Mouse (Mus musculus) small intestine, adult 2 months (tissue): Measurements from ENCODE around the gene Gm6169. TPM values are rescaled to one million over a fixed set of nuclear protein-coding genes. Genes with fewer than 3 reads are reported as not detected.
A peak's percentile ranks its signal among the peaks of the same experiment; 100 is the strongest.
"Not testable (repeated sequence)": the region's sequence is repeated elsewhere in the genome, so short reads cannot be mapped to it uniquely, and the experiment has no call there.

Source experiments
- H3K27ac ChIP-seq: fragments of 200-500 bp; 2 replicates; pipeline ENCODE4 v1.5.1; 2012; ENCODE audit warnings: low read depth, low read length, control low read depth, inconsistent platforms; ENCODE audit not compliant: insufficient read depth
- H3K27me3 ChIP-seq: fragments of 200-500 bp; 2 replicates; pipeline ENCODE4 v1.6.1; 2012; ENCODE audit warnings: mild to moderate bottlenecking, moderate library complexity, low read length, inconsistent platforms; ENCODE audit not compliant: control insufficient read depth, insufficient read depth
- H3K36me3 ChIP-seq: fragments of 200-500 bp; 2 replicates; pipeline ENCODE4 v1.6.1; 2012; ENCODE audit warnings: mild to moderate bottlenecking, low read length, control low read depth, inconsistent platforms; ENCODE audit not compliant: control insufficient read depth, insufficient read depth
- H3K4me1 ChIP-seq: fragments of 200-500 bp; 2 replicates; pipeline ENCODE4 v1.6.1; 2012; ENCODE audit warnings: low read length, inconsistent platforms, mixed read lengths; ENCODE audit not compliant: control insufficient read depth, insufficient read depth, insufficient read length
- H3K4me3 ChIP-seq: fragments of 200-500 bp; 2 replicates; pipeline ENCODE4 v1.5.1; 2012; ENCODE audit warnings: low read depth, mild to moderate bottlenecking, control low read depth, inconsistent platforms, low read length, moderate library complexity
- CTCF ChIP-seq: fragments of 200-500 bp; IDR thresholded peaks from 2 replicates; pipeline ENCODE4 v1.5.1; 2012; ENCODE audit warnings: low read depth, mild to moderate bottlenecking, control low read depth, inconsistent platforms, low read length, moderate library complexity, mixed read lengths; ENCODE audit not compliant: insufficient replicate concordance, insufficient read length; ENCODE audit errors: extremely low read depth
- POLR2A ChIP-seq: fragments of 200-500 bp; IDR thresholded peaks from 2 replicates; pipeline ENCODE4 v1.6.1; 2012; ENCODE audit warnings: low read depth, mild to moderate bottlenecking, control low read depth, inconsistent platforms, low read length, moderate library complexity
- WGBS: fragments of 180-500 bp; shearing (Covaris S2); methylation state at CpG from one replicate; pipeline ENCODE4 v1.1.7; 2018; 5-methylcytosine and 5-hydroxymethylcytosine counted together
- polyA plus RNA-seq: library from polyadenylated mRNA; depleted of rRNA; stranded (reverse); fragments of >200 nt; gene quantifications from 2 replicates; pipeline ENCODE4 v1.2.3, GENCODE M21; 2012; rRNA removed

The Gm6169 gene
- polyA plus RNA-seq, result 1.5 and 1.7 TPM in 2 replicates

DNA sequence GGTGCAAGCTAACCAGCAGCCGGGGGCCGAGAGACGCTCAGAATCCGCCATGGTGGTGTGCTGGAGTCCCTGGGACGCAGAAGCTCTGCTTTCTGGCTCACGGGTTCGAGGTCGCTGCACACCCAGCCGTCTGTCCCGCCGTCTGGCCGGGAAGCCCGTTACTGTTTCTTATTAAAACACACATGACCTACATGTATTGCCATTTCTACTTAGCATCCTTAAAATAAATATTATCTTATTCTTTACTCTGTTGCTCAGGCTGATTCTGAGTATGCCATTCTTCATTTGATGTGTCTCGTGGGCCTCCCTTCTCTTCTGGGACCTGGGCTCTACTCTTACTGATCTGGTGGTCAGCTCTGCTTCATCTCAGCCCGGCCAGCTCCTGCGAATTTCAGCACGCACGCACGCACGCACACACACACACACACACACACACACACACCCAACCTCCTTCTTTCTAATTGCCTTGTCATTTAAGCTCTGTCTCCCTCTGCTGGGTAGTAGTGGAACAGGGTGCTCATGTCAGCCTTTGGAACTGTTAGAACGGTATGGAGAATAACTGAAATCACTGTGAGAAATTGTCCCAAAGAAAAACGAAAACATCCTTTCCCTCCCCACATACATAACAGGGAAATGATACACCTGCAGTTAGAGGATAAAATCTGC lies at the start of gene Gm6169:
Gm6169 (minus strand) TSS at position 51 of the 666 bp plus-strand sequence.
- Histone ChIP-seq H3K27me3 (no peaks in the 10 kb centered on the region), H3K4me1 (no peaks in the 10 kb centered on the region), H3K4me3 (no peak within 1 kb of the TSS), H3K27ac (no peak within 1 kb of the TSS), H3K36me3 (no peaks in the 10 kb centered on the region)
- no peak for TF ChIP-seq POLR2A
- no peak for TF ChIP-seq CTCF
- WGBS, result 64% methylated on average over 22 of the region's 22 CpGs

DNA sequence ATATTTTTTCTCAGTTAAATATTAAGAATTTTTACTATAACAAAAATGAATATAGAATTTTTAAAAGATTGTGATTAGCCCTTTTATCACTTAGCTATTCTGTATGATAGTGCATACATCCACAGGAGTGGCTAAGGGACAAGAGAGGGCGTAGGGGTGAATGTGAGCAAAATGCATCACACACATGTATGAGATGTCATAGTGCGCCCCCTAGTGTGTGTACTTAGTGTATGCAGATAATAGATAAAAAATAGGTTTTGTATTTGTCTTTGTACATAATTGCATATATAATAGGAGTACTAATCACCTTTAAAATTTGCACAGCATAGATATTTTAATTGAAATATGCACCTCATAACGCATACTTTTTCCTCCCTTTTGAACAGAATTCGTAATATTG lies 46.8 kb upstream of the Gm6169 start:
- Histone ChIP-seq H3K27ac (no peak overlapping the region), H3K27me3 (no peaks in the 10 kb centered on the region), H3K4me3 (no peak overlapping the region), H3K36me3 (peaks cover 53% of the 10 kb centered on the region), H3K4me1 (no peaks in the 10 kb centered on the region)
- TF ChIP-seq CTCF (no peak), POLR2A (no peak)
- WGBS, result 55% methylated on average over 4 of the region's 4 CpGs

DNA sequence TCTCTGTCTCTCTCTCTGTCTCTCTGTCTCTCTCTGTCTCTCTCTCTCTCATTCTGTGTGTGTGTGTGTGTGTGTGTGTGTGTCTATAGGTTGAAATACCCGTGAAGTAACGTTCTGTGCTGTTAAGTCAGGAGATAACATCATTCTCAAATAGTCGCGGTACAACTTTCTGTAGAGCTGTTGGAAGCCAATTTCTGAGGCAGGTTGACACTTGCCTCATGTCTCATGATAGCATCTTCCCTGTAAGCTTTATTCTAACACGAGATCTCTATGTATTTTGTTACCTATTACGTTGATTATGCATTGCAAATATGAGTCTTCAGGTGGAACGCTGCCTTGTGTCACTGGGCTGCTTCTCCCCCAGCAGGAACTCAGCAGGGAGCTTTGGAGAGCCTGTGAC lies 43.3 kb upstream of the Gm6169 start:
- 84% methylated on average over 7 of the region's 7 CpGs for WGBS
- no peak overlapping the region for H3K27ac ChIP-seq
- TF ChIP-seq POLR2A, result no peak
- no peak for TF ChIP-seq CTCF
- no peak overlapping the region for H3K4me3 ChIP-seq
- H3K27me3 ChIP-seq, result no peaks in the 10 kb centered on the region
- peaks cover 32% of the 10 kb centered on the region for H3K36me3 ChIP-seq
- peaks cover 2% of the 10 kb centered on the region for H3K4me1 ChIP-seq

DNA sequence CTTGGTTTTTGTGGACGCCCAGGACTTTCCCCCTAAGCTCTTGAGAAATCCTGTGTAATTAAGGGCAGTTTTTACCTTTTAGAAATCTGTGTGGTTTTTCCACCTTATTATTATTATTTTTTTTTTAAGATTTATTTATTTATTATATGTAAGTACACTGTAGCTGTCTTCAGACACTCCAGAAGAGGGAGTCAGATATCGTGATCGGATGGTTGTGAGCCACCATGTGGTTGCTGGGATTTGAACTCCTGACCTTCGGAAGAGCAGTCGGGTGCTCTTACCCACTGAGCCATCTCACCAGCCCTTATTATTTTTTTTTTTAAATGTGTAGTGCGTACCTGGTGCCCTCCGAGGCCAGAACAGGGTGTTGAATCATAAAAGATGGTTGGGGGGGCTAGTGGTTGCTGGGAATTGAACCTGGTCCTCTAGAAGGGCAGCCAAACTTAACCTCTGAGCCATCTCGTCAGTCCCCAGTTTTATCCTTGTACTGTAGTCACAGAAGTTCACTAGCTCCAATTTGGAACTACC lies 39.4 kb upstream of the Gm6169 start:
- Histone ChIP-seq H3K36me3 (peaks cover 22% of the 10 kb centered on the region), H3K4me3 (peak overlapping the region; percentile 92), H3K27ac (peak overlapping the region; percentile 79)
- 15% methylated on average over 8 of the region's 8 CpGs for WGBS
- H3K4me1 ChIP-seq, H3K27me3 ChIP-seq: not testable (repeated sequence)

DNA sequence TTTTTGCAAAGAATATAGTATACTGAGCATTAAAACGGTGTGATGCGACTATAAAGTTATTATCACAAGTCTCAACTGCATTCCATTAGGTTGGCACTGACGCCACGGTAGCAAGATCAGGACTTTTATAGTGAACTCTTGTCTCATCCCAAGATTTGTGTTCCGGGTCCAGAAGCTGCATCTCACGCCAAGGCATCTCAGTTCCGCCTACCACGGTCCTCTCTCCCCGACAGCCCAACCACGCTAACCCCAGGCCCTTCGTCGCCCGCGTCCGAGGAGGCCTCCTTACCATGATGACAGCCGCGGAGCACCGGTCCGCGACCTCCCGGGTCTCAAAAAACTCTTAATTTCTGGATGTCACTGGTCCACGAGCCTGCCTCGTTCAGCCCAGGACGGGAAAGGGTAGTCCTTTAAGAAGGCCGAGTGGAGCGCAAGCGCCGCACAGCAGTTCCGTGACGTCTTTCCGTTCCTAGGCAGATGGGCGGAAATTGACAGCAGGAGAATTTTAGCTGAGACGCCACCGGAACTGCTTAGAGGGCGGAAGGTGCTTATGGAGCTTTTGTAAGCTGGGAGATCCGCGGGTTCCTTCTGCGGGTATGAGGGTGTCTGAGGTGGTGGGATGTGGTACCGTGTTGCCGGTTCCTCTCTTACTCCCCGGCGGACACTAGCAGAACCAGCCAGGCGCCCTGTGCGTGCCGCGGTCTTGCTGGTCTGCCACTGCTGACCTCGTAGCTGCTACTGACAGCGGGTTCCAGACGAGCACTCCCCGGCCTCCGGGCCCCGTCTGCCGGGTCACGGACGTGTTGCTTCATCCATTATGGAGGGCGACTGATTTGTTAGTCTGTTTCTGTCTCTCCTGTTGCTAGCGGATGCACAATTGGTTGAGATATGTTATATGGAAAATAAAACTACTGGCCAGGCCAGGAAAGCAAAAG lies 38.7 kb upstream of the Gm6169 start, which contains the start of the genes Gfm2 and Nsa2:
Gfm2 (plus strand) TSS at position 472 of the 935 bp plus-strand sequence.
Nsa2 (minus strand) TSS at position 472 of the 935 bp plus-strand sequence.
- H3K27ac ChIP-seq, result peak within 1 kb of the TSS; percentile 79
- H3K4me3 ChIP-seq, result peak within 1 kb of the TSS; percentile 92
- no peaks in the 10 kb centered on the region for H3K27me3 ChIP-seq
- peak; percentile 69 for TF ChIP-seq POLR2A
- TF ChIP-seq CTCF, result no peak
- under 1% methylated on average over 57 of the region's 57 CpGs for WGBS
- peaks cover 2% of the 10 kb centered on the region for H3K4me1 ChIP-seq
- peaks cover 20% of the 10 kb centered on the region for H3K36me3 ChIP-seq

DNA sequence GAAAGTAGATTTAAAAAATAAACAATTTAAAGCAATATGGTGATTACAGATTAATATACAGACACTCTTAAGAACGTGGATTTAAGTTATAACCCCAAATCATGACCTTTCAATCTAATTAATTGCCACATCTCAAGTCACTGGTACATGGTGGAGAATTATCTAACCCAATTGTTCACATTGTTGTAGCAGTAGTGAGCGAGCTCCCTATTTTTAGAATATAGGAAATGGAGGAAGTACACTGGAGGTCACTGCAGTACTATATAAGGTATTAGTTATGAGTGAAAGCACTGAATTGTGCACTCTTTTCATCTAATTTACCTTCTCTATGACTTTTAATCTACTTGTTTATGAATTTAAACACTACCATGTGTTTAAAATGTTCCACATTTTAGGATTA lies 31.4 kb upstream of the Gm6169 start:
- no CpG with 5 or more reads among the region's 2 CpGs for WGBS
- H3K27ac ChIP-seq, H3K4me3 ChIP-seq, H3K27me3 ChIP-seq, H3K4me1 ChIP-seq: not testable (repeated sequence)
- H3K36me3 ChIP-seq, result peaks cover 19% of the 10 kb centered on the region

DNA sequence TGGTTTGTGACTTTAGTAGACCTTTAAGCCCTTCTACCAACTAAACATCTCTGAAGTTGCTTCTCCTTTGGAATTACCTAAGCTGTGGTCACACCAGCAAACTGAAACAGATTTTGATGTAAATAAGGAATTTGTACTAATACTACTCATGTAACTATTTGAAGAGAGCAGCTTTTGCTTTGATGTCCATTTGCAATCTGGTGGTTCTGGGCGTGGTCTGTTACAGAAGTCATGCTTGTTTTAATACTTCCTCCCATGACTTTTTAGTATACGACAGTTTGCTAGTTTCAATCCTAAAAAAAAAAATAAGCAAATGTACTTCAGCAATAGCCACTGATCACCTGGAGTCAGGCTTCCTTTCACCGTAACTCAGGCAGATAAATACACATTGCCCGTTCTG lies 30.6 kb upstream of the Gm6169 start:
- 79% methylated on average over 4 of the region's 4 CpGs for WGBS
- H3K27ac ChIP-seq, H3K4me1 ChIP-seq, H3K4me3 ChIP-seq, H3K27me3 ChIP-seq: not testable (repeated sequence)
- H3K36me3 ChIP-seq, result peaks cover 16% of the 10 kb centered on the region
